In the genomic region with DNA sequence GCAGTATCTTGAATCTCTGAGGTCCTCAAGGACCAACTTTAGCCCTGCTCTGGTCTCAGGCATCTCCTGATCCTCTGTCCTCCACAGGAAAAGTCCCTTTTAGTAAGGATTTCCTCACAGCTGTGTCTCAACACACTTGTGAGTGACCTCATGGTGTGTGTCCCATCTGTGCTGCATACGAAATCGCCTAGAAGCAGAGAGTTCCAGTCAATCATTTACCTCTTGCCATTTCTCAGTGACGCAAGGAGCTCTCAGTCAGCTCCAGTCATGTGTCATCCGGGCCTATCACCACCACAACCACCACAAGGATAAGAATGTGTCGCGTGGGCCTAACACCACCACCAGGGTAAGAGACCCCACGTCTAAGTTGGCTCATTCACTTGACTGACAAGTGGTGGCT, we compare ENCODE assay signal across 22 mouse cellular contexts.
DNase-seq lines count a peak whose midpoint lies in the region; ATAC-seq lines count a peak whose summit lies in the region.
"Had no signal": no experiment of that assay in that cellular context is flagged by ENCODE, and none has a peak within 500 bp of the region (broad histone marks: within the 10 kb centered on the region; RNA-seq: fewer than 3 reads in every experiment).

No protein-coding gene starts in this region.

- no peak overlapping the region for H3K4me2 ChIP-seq in kidney, embryonic 16.5 days (replicated peaks; ENCODE audit: low read depth, low read length)
- H3K4me2 ChIP-seq in liver, embryonic 12.5 days: no peak overlapping the region
- H3K4me2 ChIP-seq: heart, embryonic 15.5 days; hindbrain, embryonic 14.5 days; limb, embryonic 15.5 days; neural tube, embryonic 15.5 days had no signal

- peak overlapping the region; percentile 36; the same call in 1 of the 2 replicates for H3K27ac ChIP-seq in heart, embryonic 10.5 days
- no peak overlapping the region for H3K27ac ChIP-seq in kidney, embryonic 16.5 days (ENCODE audit: low read length)
- no peak overlapping the region for H3K27ac ChIP-seq in liver, embryonic 12.5 days
- H3K27ac ChIP-seq: forebrain, embryonic 10.5 days; heart, embryonic 15.5 days; hindbrain, embryonic 14.5 days; limb, embryonic 15.5 days; macrophage; midbrain, embryonic 10.5 days; neural tube, embryonic 15.5 days had no signal

- no peak overlapping the region for H3K4me3 ChIP-seq in heart, embryonic 10.5 days
- H3K4me3 ChIP-seq in kidney, embryonic 16.5 days (ENCODE audit: low read length): no peak overlapping the region
- no peak overlapping the region for H3K4me3 ChIP-seq in liver, embryonic 12.5 days
- H3K4me3 ChIP-seq: forebrain, embryonic 10.5 days; heart, embryonic 15.5 days; limb, embryonic 15.5 days; midbrain, embryonic 10.5 days; neural tube, embryonic 15.5 days had no signal

- no peaks in the 10 kb centered on the region for H3K9me3 ChIP-seq in heart, embryonic 10.5 days
- no peaks in the 10 kb centered on the region for H3K9me3 ChIP-seq in kidney, embryonic 16.5 days (ENCODE audit: low read length)
- no peaks in the 10 kb centered on the region for H3K9me3 ChIP-seq in liver, embryonic 12.5 days (replicated peaks)
- H3K9me3 ChIP-seq: forebrain, embryonic 10.5 days; heart, embryonic 15.5 days; limb, embryonic 15.5 days; midbrain, embryonic 10.5 days; neural tube, embryonic 15.5 days had no signal

- peaks cover 30% of the 10 kb centered on the region for H3K4me1 ChIP-seq in heart, embryonic 10.5 days
- H3K4me1 ChIP-seq in kidney, embryonic 16.5 days (ENCODE audit: insufficient read depth, low read length): 0 out of 2 replicates have a peak, but pooled peaks cover 11% of the 10 kb centered on the region
- peaks cover 13% of the 10 kb centered on the region for H3K4me1 ChIP-seq in liver, embryonic 12.5 days
- H3K4me1 ChIP-seq: limb, embryonic 15.5 days; midbrain, embryonic 10.5 days had no signal

- DNase-seq in heart, embryonic 10.5 days (ENCODE audit: low spot score): no peak
- DNase-seq in heart, postnatal 4 days: no peak
- DNase-seq in kidney, postnatal 25 days: no peak
- peak; percentile 13 for DNase-seq in NIH3T3 (ENCODE audit: low read depth)
- DNase-seq in frontal cortex, postnatal 36 days (ENCODE audit: low spot score in 2 of 2): no peak
- no peak for DNase-seq in urinary bladder, postnatal 10 days (ENCODE audit: low spot score)
- DNase-seq: adrenal gland, postnatal 25 days; cerebellum, adult 9-10 months; forebrain, postnatal 0 days; gastrocnemius, postnatal 36 days; heart, postnatal 36 days; left cerebral cortex, postnatal 4 days had no signal

- peak; percentile 51; the same call in 1 of the 2 replicates for ATAC-seq in kidney, embryonic 16.5 days (ENCODE audit: low FRiP score, low TSS enrichment)
- 0 out of 2 replicates have a peak, but pooled peaks have one; percentile 20 for ATAC-seq in liver, embryonic 12.5 days
- ATAC-seq: forebrain, postnatal 0 days; inflammation-experienced regulatory T-cells, adult 6 months had no signal

- WGBS in heart, embryonic 10.5 days: 76% methylated on average over 7 of the region's 7 CpGs
- WGBS in kidney, embryonic 16.5 days: 81% methylated on average over 7 of the region's 7 CpGs
- WGBS in liver, embryonic 12.5 days (ENCODE audit: insufficient replicate concordance): 60% methylated on average over 7 of the region's 7 CpGs

- no peaks in the 10 kb centered on the region for H3K36me3 ChIP-seq in heart, embryonic 10.5 days
- H3K36me3 ChIP-seq in kidney, embryonic 16.5 days (ENCODE audit: insufficient read depth, low read length): no peaks in the 10 kb centered on the region
- H3K36me3 ChIP-seq in liver, embryonic 12.5 days: no peaks in the 10 kb centered on the region
- H3K36me3 ChIP-seq: forebrain, embryonic 10.5 days; heart, embryonic 15.5 days; limb, embryonic 15.5 days; midbrain, embryonic 10.5 days; neural tube, embryonic 15.5 days had no signal

- no peak overlapping the region for H3K9ac ChIP-seq in kidney, embryonic 16.5 days (replicated peaks; ENCODE audit: low read length)
- H3K9ac ChIP-seq in liver, embryonic 12.5 days: no peak overlapping the region
- H3K9ac ChIP-seq: forebrain, postnatal 0 days; heart, embryonic 15.5 days; hindbrain, embryonic 14.5 days; limb, embryonic 15.5 days; neural tube, embryonic 15.5 days had no signal

- no peaks in the 10 kb centered on the region for H3K27me3 ChIP-seq in heart, embryonic 10.5 days (ENCODE audit: insufficient read depth, poor library complexity, severe bottlenecking)
- H3K27me3 ChIP-seq in kidney, embryonic 16.5 days (ENCODE audit: insufficient read depth, low read length): no peaks in the 10 kb centered on the region
- H3K27me3 ChIP-seq in liver, embryonic 12.5 days (replicated peaks): no peaks in the 10 kb centered on the region
- H3K27me3 ChIP-seq: heart, embryonic 15.5 days; limb, embryonic 15.5 days; neural tube, embryonic 15.5 days had no signal
